Mouse (Mus musculus) C2C12 (cell line): ENCODE results near the gene Psme4. TPM values are rescaled to one million over a fixed set of nuclear protein-coding genes. Genes with fewer than 3 reads are reported as not detected.
"Not testable (repeated sequence)": the region's sequence is repeated elsewhere in the genome, so short reads cannot be mapped to it uniquely, and the experiment has no call there.

ENCODE experiments used
- H3K27me3 ChIP-seq: one replicate; pipeline ENCODE4 v1.6.1; 2011; ENCODE audit not compliant: control insufficient read depth, insufficient read depth, insufficient read length
- H3K36me3 ChIP-seq: one replicate; pipeline ENCODE4 v1.6.1; 2011; ENCODE audit not compliant: control insufficient read depth, insufficient read depth
- H3K4me3 ChIP-seq: one replicate; pipeline ENCODE4 v1.5.1; 2011; ENCODE audit warnings: mild to moderate bottlenecking, control low read depth; ENCODE audit not compliant: poor library complexity, insufficient read depth, severe bottlenecking
- H3K79me2 ChIP-seq: one replicate; pipeline ENCODE4 v1.6.1; 2011; ENCODE audit not compliant: control insufficient read depth, insufficient read depth
- H3K79me3 ChIP-seq: one replicate; pipeline ENCODE4 v1.6.1; 2011; ENCODE audit warnings: low read depth, control low read depth
- H3ac ChIP-seq: one replicate; pipeline ENCODE3; 2011; ENCODE audit warnings: low read depth; ENCODE audit not compliant: control insufficient read depth, insufficient read length
- CEBPB ChIP-seq: IDR thresholded peaks from one replicate; pipeline ENCODE4 v1.6.1; 2011; ENCODE audit warnings: low read depth, mild to moderate bottlenecking, control low read depth, moderate library complexity
- CTCF ChIP-seq: IDR thresholded peaks from one replicate; pipeline ENCODE4 v1.5.1; 2011; ENCODE audit not compliant: control insufficient read depth, insufficient read depth, insufficient read length
- FOSL1 ChIP-seq: IDR thresholded peaks from one replicate; pipeline ENCODE4 v1.8.0; 2011; ENCODE audit warnings: mild to moderate bottlenecking, low read length; ENCODE audit not compliant: poor library complexity, insufficient read depth, severe bottlenecking
- MAX ChIP-seq: IDR thresholded peaks from one replicate; pipeline ENCODE4 v1.6.1; 2011; ENCODE audit warnings: mild to moderate bottlenecking, control low read depth
- MYOD1 ChIP-seq: IDR thresholded peaks from one replicate; pipeline ENCODE4 v1.6.1; 2011; ENCODE audit warnings: low read depth; ENCODE audit not compliant: control insufficient read depth, insufficient read length
- MYOG ChIP-seq: IDR thresholded peaks from one replicate; pipeline ENCODE4 v1.6.1; 2011; ENCODE audit not compliant: control insufficient read depth, insufficient read length; ENCODE audit errors: extremely low read depth
- USF1 ChIP-seq: IDR thresholded peaks from one replicate; pipeline ENCODE4 v1.6.1; 2011; ENCODE audit warnings: low read depth, mild to moderate bottlenecking, control low read depth, moderate library complexity
- polyA plus RNA-seq: library from polyadenylated mRNA; unstranded; fragments of >200 nt; fragmentation: generic; extraction: Trizol; gene quantifications from one replicate; pipeline ENCODE4 v1.2.1, GENCODE M21; 2012; ENCODE audit warnings: missing spikeins

Gene Psme4
- polyA plus RNA-seq, 1 experiment = 13.3 TPM

DNA sequence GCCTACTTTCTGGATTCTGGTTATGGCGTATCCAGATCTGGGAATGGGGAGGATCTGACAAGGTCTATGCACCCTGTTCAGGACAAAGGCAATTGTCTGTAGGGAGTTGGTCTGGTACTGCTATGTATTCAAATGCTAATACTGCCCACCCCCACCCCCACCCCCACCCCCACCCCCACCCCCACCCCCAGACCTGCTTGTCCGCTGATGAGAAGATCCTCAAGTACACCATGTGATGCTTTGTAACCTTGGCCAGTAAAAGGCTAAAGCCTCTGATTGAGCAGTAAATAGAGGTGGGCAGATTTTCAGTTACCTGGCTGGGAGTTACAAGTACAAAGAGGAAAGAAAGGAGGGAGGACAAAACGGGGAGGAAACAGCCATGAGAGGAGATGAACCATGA lies 21.9 kb upstream of the Psme4 start:
- no peaks in the 10 kb centered on the region for H3K79me2 ChIP-seq
- no peaks in the 10 kb centered on the region for H3K79me3 ChIP-seq
- no peak overlapping the region for H3K4me3 ChIP-seq

DNA sequence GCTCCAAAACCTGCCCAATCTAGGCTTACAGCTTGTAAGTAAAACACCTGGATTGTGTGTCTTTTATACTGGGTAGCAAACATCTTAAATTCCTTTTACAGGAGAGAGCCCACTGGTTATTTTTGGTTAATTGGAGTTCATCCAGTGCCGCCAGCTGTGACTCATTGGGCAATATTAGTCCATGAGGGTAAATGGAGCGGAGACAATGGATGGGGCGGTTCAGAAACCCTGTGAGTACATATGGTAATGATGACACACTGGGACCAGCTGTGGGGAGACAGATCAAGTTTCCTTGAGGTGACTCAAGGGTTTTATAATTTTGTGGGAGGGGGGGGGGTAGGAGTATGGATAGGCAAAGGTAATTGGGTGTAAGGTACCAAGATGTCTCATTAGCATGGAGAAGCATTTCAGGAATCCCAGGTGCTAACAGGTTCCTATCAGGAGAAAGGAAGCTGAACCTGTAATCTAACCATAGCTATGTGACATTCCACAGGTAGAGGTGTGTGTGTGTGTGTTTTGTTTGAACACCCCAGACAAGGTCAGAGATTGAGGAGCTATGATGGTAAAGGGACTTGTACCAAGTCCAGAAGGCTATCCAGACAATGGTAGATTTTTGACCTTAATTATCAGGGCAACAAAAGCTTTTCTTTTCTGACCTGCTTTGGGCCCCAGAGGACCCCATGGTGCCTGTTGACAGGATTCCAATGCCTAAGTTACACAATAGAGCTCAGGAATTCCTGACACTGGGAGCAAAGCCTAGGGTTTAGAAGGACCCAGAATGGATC lies 21.3 kb upstream of the Psme4 start:
- Histone ChIP-seq H3K27me3 (no peaks in the 10 kb centered on the region), H3K4me3 (no peak overlapping the region), H3ac (no peak overlapping the region)

More for the DNA sequence above, 21.9 kb upstream of the Psme4 start:
- Histone ChIP-seq H3ac (no peak overlapping the region), H3K36me3 (no peaks in the 10 kb centered on the region), H3K27me3 (no peaks in the 10 kb centered on the region)
- no peak for TF ChIP-seq CTCF
- no peak for TF ChIP-seq MAX
- no peak for TF ChIP-seq MYOG
- no peak for TF ChIP-seq USF1
- no peak for TF ChIP-seq MYOD1
- no peak for TF ChIP-seq CEBPB
- TF ChIP-seq FOSL1 = no peak

DNA sequence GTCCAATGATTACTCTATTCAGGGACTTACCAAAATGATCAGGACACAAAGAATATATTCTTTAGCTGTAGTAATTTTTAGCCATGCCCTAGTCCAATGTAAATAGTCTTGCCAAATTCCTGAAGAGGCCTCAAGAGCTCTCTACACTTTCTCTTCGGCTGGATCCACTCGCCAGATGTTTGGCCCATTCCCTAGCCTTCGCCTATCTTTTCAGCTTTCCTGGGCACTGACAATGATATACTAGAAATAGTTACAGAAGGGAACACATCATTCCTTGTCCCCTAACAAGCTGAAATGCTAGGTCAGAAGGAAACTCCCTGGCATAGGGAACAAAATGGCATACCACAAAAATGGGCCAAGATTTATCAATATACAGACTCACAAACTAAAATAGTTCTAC lies 18.6 kb upstream of the Psme4 start:
- Histone ChIP-seq H3K79me3 (no peaks in the 10 kb centered on the region), H3K79me2 (no peaks in the 10 kb centered on the region), H3K36me3 (no peaks in the 10 kb centered on the region), H3ac (no peak overlapping the region), H3K4me3 (no peak overlapping the region), H3K27me3 (no peaks in the 10 kb centered on the region)
- TF ChIP-seq USF1 (no peak), CTCF (no peak), MYOG (no peak), MAX (no peak), CEBPB (no peak), FOSL1 (no peak), MYOD1 (no peak)

More for the DNA sequence above, 21.3 kb upstream of the Psme4 start:
- TF ChIP-seq CTCF (no peak), MYOD1 (peak; percentile 47), FOSL1 (peak; percentile 15), MAX (no peak), MYOG (no peak), CEBPB (peak; percentile 84), USF1 (no peak)
- Histone ChIP-seq H3K79me3 (no peaks in the 10 kb centered on the region), H3K36me3 (no peaks in the 10 kb centered on the region), H3K79me2 (no peaks in the 10 kb centered on the region)

DNA sequence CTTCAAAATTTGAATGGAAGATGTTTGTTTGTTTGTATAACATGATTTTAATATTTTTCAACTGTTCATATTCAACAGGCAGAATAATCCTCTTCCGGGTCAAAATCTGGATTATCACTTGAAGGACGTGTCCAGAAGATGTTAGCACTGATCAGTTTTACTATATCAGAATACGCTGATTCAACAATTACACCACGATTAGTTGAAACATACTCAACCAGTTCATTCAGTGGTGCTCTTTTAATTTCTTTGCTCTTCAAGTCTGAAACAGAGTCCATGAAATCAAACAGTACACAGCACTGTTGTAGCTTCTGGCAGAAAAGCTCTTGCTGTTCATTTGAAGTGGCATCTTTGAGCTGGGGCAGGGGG lies 17.1 kb upstream of the Psme4 start:
- not testable (repeated sequence) for H3K27me3 ChIP-seq, H3K79me3 ChIP-seq, H3ac ChIP-seq, H3K79me2 ChIP-seq, H3K36me3 ChIP-seq, H3K4me3 ChIP-seq

DNA sequence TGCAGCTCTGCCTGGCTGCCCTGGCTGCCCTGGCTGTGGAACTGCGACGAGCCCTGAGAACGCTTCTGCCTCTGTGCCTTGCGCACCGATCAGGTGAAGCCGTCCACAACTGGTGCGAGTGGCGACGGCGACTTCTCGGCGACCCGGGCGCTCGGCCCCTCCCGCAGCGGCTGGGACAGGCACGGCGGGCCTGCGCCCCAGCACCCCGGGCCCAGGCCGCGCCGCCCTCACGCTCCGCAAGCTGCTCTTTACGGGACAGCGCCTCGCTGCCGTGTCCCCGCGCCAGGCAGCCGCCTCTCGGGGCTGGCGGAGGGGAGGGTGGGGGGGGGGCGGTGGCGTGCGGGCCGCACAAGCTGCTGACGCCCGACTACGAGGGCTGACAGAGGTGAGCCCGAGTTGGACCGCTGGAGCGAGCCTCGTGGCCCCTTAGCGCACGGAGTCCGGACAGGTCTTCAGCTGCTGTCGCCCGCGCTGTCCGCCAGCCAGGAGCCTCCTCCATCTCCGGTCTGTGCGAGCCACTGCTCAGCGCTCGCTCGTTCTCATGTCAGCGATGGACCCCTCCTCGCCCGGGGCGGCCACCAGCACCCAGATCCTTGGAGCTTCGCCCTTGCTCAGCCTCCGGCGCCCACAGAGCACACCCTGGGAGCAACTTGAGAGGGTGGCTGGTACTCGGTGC lies 16.5 kb upstream of the Psme4 start:
- no peaks in the 10 kb centered on the region for H3K36me3 ChIP-seq
- H3K79me2 ChIP-seq = no peaks in the 10 kb centered on the region
- H3K27me3 ChIP-seq = no peaks in the 10 kb centered on the region
- no peak overlapping the region for H3K4me3 ChIP-seq
- no peak overlapping the region for H3ac ChIP-seq
- TF ChIP-seq MAX (no peak), FOSL1 (no peak), MYOG (no peak), USF1 (no peak), CTCF (no peak), CEBPB (no peak), MYOD1 (no peak)
- no peaks in the 10 kb centered on the region for H3K79me3 ChIP-seq

DNA sequence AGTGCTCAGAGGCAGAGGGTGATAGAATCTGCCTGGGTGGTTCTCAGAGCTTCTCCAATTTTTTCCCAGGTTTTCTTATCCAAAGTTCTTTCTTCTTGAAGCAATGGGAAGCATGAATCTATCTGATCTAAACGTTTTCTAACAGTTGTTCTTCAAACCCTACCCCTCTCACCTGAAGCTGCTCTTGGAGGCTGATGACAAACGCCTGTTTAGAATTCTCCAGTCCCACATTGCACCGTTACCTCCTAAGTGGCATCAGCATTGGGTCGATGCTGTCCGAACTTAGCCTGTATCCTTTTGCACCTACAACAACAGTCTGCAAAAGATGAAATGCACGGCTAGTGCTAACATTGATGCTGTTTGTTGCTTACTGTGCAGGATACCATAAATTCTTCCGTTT lies 10.1 kb upstream of the Psme4 start:
- Histone ChIP-seq H3K79me3 (no peaks in the 10 kb centered on the region), H3K27me3 (no peaks in the 10 kb centered on the region), H3K4me3 (no peak overlapping the region), H3K79me2 (no peaks in the 10 kb centered on the region), H3K36me3 (no peaks in the 10 kb centered on the region), H3ac (no peak overlapping the region)
- no peak for TF ChIP-seq MAX
- no peak for TF ChIP-seq FOSL1
- no peak for TF ChIP-seq CEBPB
- no peak for TF ChIP-seq MYOD1
- no peak for TF ChIP-seq MYOG
- no peak for TF ChIP-seq CTCF
- no peak for TF ChIP-seq USF1
